Mouse (Mus musculus): Measurements from ENCODE around the gene Wnt3.

Gene Wnt3

GRCm38 (mm10) chr11:103840834-103841233, 66.9 kb downstream of the Wnt3 start:
- DNase-seq (ENCODE audit: low read depth, low spot score): no peak

GRCm38 (mm10) chr11:103848287-103848686, 74.3 kb downstream of the Wnt3 start:
- no peak for DNase-seq (ENCODE audit: low read depth, low spot score)

- no peak for DNase-seq (ENCODE audit: low read depth, low spot score)
These were observed 78.8 kb downstream of the Wnt3 start for GRCm38 (mm10) chr11:103852590-103853283.

- no peak for DNase-seq (ENCODE audit: low read depth, low spot score)
These were observed 79.5 kb downstream of the Wnt3 start for GRCm38 (mm10) chr11:103853284-103853920.

GRCm38 (mm10) chr11:103854294-103854693, 80.3 kb downstream of the Wnt3 start:
- DNase-seq (ENCODE audit: low read depth, low spot score): no peak

GRCm38 (mm10) chr11:103856641-103857040, 82.7 kb downstream of the Wnt3 start:
- no peak for DNase-seq (ENCODE audit: low read depth, low spot score)

- no peak for DNase-seq (ENCODE audit: low read depth, low spot score)
These were observed 84.8 kb downstream of the Wnt3 start for GRCm38 (mm10) chr11:103858760-103859159.

- DNase-seq (ENCODE audit: low read depth, low spot score): peak; percentile 26
These were observed 86.1 kb downstream of the Wnt3 start for GRCm38 (mm10) chr11:103859933-103860610.

- DNase-seq (ENCODE audit: low read depth, low spot score): no peak
These were observed 89.0 kb downstream of the Wnt3 start for GRCm38 (mm10) chr11:103862951-103863350.

- no peak for DNase-seq (ENCODE audit: low read depth, low spot score)
These were observed 90.5 kb downstream of the Wnt3 start for GRCm38 (mm10) chr11:103864486-103864885.

- no peak for DNase-seq (ENCODE audit: low read depth, low spot score)
These were observed 91.4 kb downstream of the Wnt3 start for GRCm38 (mm10) chr11:103865346-103865745.
